Mouse (Mus musculus): ENCODE measurements around the gene Mycbp. TPM values are rescaled to one million over a fixed set of nuclear protein-coding genes. Genes with fewer than 3 reads are reported as not detected.

Gene Mycbp
- 49.4 and 50.2 TPM in 2 replicates for polyA plus RNA-seq (2016; fragmentation: Nextera tagmentation; extraction: Ambion mirVana)

- H3K36me3 ChIP-seq (replicated peaks) = peaks cover 7% of the 10 kb centered on the region
- peak within 1 kb of the TSS; percentile 94 for H3K4me2 ChIP-seq
- H3K9ac ChIP-seq = peak within 1 kb of the TSS; percentile 81
- peak within 1 kb of the TSS; percentile 86 for H3K4me3 ChIP-seq (replicated peaks)
- 1% methylated on average over 41 of the region's 49 CpGs for WGBS
- H3K4me1 ChIP-seq = peaks cover 15% of the 10 kb centered on the region
- H3K27me3 ChIP-seq = no peaks in the 10 kb centered on the region
- H3K9me3 ChIP-seq = no peaks in the 10 kb centered on the region
- H3K27ac ChIP-seq = peak within 1 kb of the TSS; percentile 65
- ATAC-seq (ENCODE audit: low FRiP score) = peak; percentile 100
These were observed at the start of gene Mycbp for GRCm38 (mm10) chr4:123904333-123905125. Mycbp (plus strand) TSS chr4:123904832.

DNA sequence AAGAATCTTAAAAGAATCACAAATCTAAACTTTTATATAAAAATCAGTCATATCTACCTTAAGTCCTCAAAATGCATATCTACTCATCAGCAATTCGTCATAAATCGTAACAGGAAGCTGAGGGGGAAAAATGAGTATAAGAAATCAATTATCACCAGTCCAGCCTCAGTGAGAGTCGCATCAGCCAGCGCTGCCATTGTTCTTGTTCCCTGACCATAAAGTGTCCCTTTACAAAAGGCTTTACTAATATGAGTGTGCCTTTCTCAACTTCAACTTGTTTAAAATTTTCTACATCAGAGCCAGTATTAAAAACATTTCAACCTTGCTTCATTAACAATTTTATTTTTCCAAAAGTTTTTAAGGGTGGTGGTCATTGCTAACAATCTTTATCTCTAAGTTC, 47.7 kb upstream of the Mycbp start:
- H3K27ac ChIP-seq = no peak overlapping the region
- H3K27me3 ChIP-seq = no peaks in the 10 kb centered on the region
- H3K36me3 ChIP-seq (replicated peaks) = no peaks in the 10 kb centered on the region
- ATAC-seq (ENCODE audit: low FRiP score) = no peak
- no peak overlapping the region for H3K9ac ChIP-seq
- no peaks in the 10 kb centered on the region for H3K9me3 ChIP-seq
- no peak overlapping the region for H3K4me2 ChIP-seq
- H3K4me3 ChIP-seq (replicated peaks) = no peak overlapping the region
- H3K4me1 ChIP-seq = no peaks in the 10 kb centered on the region
- WGBS = 66% methylated on average over 4 of the region's 4 CpGs

GRCm38 (mm10) chr4:123858090-123858489, 46.5 kb upstream of the Mycbp start:
- H3K9me3 ChIP-seq = no peaks in the 10 kb centered on the region
- no peak for ATAC-seq (ENCODE audit: low FRiP score)
- no peak overlapping the region for H3K27ac ChIP-seq
- H3K27me3 ChIP-seq = no peaks in the 10 kb centered on the region
- no peaks in the 10 kb centered on the region for H3K4me1 ChIP-seq
- no peak overlapping the region for H3K4me3 ChIP-seq (replicated peaks)
- H3K36me3 ChIP-seq (replicated peaks) = no peaks in the 10 kb centered on the region
- 92% methylated on average over 7 of the region's 7 CpGs for WGBS
- H3K9ac ChIP-seq = no peak overlapping the region
- H3K4me2 ChIP-seq = no peak overlapping the region

GRCm38 (mm10) chr4:123859379-123859778, 45.3 kb upstream of the Mycbp start, which contains the start of gene 4933427I04Rik:
4933427I04Rik (plus strand) TSS chr4:123859679.
- Histone ChIP-seq H3K4me3 (replicated peaks) (no peak within 1 kb of the TSS), H3K36me3 (replicated peaks) (no peaks in the 10 kb centered on the region), H3K9ac (no peak within 1 kb of the TSS), H3K4me2 (no peak within 1 kb of the TSS), H3K9me3 (no peaks in the 10 kb centered on the region), H3K4me1 (no peaks in the 10 kb centered on the region), H3K27ac (no peak within 1 kb of the TSS), H3K27me3 (no peaks in the 10 kb centered on the region)
- WGBS = 81% methylated on average over 3 of the region's 3 CpGs
- no peak for ATAC-seq (ENCODE audit: low FRiP score)

- no peak overlapping the region for H3K4me3 ChIP-seq (replicated peaks)
- no peak overlapping the region for H3K27ac ChIP-seq
- 68% methylated on average over 2 of the region's 2 CpGs for WGBS
- H3K4me1 ChIP-seq = no peaks in the 10 kb centered on the region
- H3K27me3 ChIP-seq = no peaks in the 10 kb centered on the region
- H3K9me3 ChIP-seq = no peaks in the 10 kb centered on the region
- no peak for ATAC-seq (ENCODE audit: low FRiP score)
- H3K4me2 ChIP-seq = no peak overlapping the region
- H3K36me3 ChIP-seq (replicated peaks) = no peaks in the 10 kb centered on the region
- H3K9ac ChIP-seq = no peak overlapping the region
These were observed 44.8 kb upstream of the Mycbp start for GRCm38 (mm10) chr4:123859803-123860202.

DNA sequence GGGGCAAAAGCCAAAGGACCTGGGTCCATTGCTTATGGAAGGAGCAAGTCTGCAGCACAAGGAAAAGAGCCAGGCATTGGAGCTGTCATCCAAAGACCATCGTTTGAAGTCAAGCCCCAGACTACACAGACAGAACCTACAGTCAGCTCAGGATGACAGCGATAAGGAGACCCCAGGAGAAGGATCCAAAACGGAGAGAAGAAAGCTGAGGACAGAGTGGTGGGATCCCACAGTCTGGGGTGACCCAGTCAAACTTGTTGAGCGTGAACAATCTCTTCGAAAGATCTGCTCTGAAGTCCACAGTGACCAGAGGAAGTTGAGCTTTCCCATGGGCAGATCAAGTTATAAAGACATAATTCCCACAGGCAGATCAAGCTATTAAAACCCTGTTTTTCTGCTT, 44.0 kb upstream of the Mycbp start:
- H3K4me3 ChIP-seq (replicated peaks) = no peak overlapping the region
- ATAC-seq (ENCODE audit: low FRiP score) = no peak
- no peaks in the 10 kb centered on the region for H3K27me3 ChIP-seq
- H3K9me3 ChIP-seq = no peaks in the 10 kb centered on the region
- H3K27ac ChIP-seq = no peak overlapping the region
- no peak overlapping the region for H3K9ac ChIP-seq
- no peaks in the 10 kb centered on the region for H3K36me3 ChIP-seq (replicated peaks)
- no peaks in the 10 kb centered on the region for H3K4me1 ChIP-seq
- 82% methylated on average over 5 of the region's 5 CpGs for WGBS
- no peak overlapping the region for H3K4me2 ChIP-seq

- H3K4me1 ChIP-seq = no peaks in the 10 kb centered on the region
- H3K9ac ChIP-seq = no peak overlapping the region
- no peaks in the 10 kb centered on the region for H3K27me3 ChIP-seq
- no peaks in the 10 kb centered on the region for H3K9me3 ChIP-seq
- no peak for ATAC-seq (ENCODE audit: low FRiP score)
- H3K4me2 ChIP-seq = no peak overlapping the region
- H3K27ac ChIP-seq = no peak overlapping the region
- no peak overlapping the region for H3K4me3 ChIP-seq (replicated peaks)
- 92% methylated on average over 5 of the region's 5 CpGs for WGBS
- no peaks in the 10 kb centered on the region for H3K36me3 ChIP-seq (replicated peaks)
These were observed 10.9 kb upstream of the Mycbp start for GRCm38 (mm10) chr4:123893726-123894125.

DNA sequence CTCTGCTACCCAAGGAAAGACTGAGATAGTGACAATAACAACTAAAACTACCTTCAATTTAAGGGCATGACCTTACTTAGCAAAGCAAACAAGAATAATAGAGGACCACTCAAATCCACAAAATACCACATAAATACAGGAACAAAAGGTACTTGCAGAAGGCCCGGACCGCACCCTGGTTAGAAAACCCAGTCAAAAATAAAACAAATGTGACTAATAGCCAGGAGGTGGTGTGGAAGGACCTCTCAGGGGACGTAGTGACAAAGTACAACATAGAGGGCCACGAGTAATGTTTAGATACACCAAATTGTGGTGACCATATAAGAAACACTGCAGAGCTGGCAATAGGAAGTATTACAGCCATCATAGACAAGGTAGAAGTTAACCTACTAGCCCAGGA, 10.3 kb upstream of the Mycbp start:
- Histone ChIP-seq H3K4me2 (no peak overlapping the region), H3K4me1 (no peaks in the 10 kb centered on the region), H3K4me3 (replicated peaks) (no peak overlapping the region), H3K36me3 (replicated peaks) (no peaks in the 10 kb centered on the region), H3K9ac (no peak overlapping the region), H3K27me3 (no peaks in the 10 kb centered on the region), H3K9me3 (no peaks in the 10 kb centered on the region), H3K27ac (no peak overlapping the region)
- 86% methylated on average over 4 of the region's 4 CpGs for WGBS
- ATAC-seq (ENCODE audit: low FRiP score) = no peak

DNA sequence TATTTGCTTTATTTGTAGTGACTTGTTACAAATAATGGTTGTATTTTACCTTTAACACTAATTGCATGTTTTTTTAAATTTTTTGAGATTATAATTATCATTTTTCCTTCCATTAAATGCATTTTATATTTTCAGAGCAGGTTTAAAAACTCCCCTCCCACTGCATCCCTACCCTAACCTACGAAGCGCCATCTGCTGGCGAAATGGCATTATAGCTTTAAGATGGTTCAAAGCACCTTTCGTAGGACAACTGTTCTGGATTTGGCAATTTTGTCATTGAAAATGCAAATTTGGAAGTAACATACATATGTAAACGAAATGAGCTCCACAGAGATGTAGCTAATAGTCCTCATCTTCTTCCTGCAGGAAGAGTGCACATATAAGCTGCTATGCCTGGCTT, 5.9 kb upstream of the Mycbp start:
- Histone ChIP-seq H3K4me2 (no peak overlapping the region), H3K27me3 (no peaks in the 10 kb centered on the region), H3K4me3 (replicated peaks) (no peak overlapping the region), H3K9me3 (no peaks in the 10 kb centered on the region), H3K27ac (no peak overlapping the region), H3K9ac (no peak overlapping the region), H3K36me3 (replicated peaks) (no peaks in the 10 kb centered on the region), H3K4me1 (no peaks in the 10 kb centered on the region)
- 10% methylated on average over 5 of the region's 5 CpGs for WGBS
- no peak for ATAC-seq (ENCODE audit: low FRiP score)

DNA sequence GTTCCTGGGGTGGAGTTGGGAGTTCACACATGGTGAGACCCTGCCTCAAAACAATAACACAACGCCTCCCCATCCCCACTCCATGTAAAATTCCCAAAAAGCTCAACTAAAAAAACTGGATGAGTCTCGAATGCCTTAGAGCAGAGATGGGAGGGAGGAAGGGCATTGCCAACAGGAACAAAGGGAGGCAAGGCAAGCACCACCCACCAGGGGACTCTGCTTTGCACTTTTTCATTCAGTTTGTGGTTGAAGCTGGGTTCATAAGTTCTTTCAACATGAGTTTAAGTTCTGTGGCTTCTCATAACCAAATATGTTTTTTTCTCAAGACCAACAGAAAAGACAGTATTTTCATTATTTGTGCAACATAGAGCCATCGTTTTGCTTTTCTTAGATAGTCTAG, 1.2 kb upstream of the Mycbp start:
- H3K9ac ChIP-seq = no peak overlapping the region
- 0 out of 2 replicates have a peak, but pooled peaks cover 4% of the 10 kb centered on the region for H3K36me3 ChIP-seq (replicated peaks)
- WGBS = 70% methylated on average over 3 of the region's 3 CpGs
- H3K27me3 ChIP-seq = no peaks in the 10 kb centered on the region
- H3K27ac ChIP-seq = no peak overlapping the region
- H3K4me2 ChIP-seq = no peak overlapping the region
- no peak overlapping the region for H3K4me3 ChIP-seq (replicated peaks)
- H3K9me3 ChIP-seq = no peaks in the 10 kb centered on the region
- no peak for ATAC-seq (ENCODE audit: low FRiP score)
- H3K4me1 ChIP-seq = peaks cover 15% of the 10 kb centered on the region

- peak overlapping the region; percentile 86 for H3K4me3 ChIP-seq (replicated peaks)
- peaks cover 15% of the 10 kb centered on the region for H3K4me1 ChIP-seq
- H3K4me2 ChIP-seq = peak overlapping the region; percentile 94
- no peaks in the 10 kb centered on the region for H3K9me3 ChIP-seq
- 1% methylated on average over 53 of the region's 53 CpGs for WGBS
- H3K36me3 ChIP-seq (replicated peaks) = peaks cover 7% of the 10 kb centered on the region
- H3K27me3 ChIP-seq = no peaks in the 10 kb centered on the region
- peak; percentile 75; the same call in 1 of the 2 replicates for ATAC-seq (ENCODE audit: low FRiP score)
- peak overlapping the region; percentile 65 for H3K27ac ChIP-seq
- peak overlapping the region; percentile 81 for H3K9ac ChIP-seq
These were observed 565 bp downstream of the Mycbp start for GRCm38 (mm10) chr4:123905126-123905668.

DNA sequence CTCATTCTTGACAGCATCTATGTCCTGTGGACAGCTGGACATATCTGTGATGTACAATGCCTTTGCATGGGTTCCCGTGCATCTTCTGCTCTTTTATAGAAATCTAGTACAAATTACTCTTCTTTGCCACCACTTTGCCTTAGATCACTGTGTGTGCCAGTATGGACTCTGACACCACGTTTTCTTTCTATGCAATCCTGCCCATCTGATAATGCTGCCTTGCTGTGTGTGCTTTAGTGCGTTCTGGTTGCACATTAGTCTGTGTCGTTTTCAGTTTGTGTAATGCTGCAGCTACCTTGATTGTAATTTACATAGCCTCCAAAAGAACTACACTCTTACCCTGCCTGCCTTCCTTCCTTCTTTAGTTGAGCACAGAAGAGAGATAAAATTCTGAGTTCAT, 6.9 kb downstream of the Mycbp start:
- Histone ChIP-seq H3K36me3 (replicated peaks) (peaks cover 22% of the 10 kb centered on the region), H3K27me3 (no peaks in the 10 kb centered on the region), H3K9ac (no peak overlapping the region), H3K9me3 (no peaks in the 10 kb centered on the region), H3K4me1 (peaks cover 9% of the 10 kb centered on the region), H3K4me2 (no peak overlapping the region), H3K27ac (no peak overlapping the region), H3K4me3 (replicated peaks) (no peak overlapping the region)
- no peak for ATAC-seq (ENCODE audit: low FRiP score)
- 92% methylated on average over 4 of the region's 4 CpGs for WGBS

GRCm38 (mm10) chr4:123912431-123912830, 7.8 kb downstream of the Mycbp start:
- H3K9ac ChIP-seq = no peak overlapping the region
- no peak for ATAC-seq (ENCODE audit: low FRiP score)
- H3K4me1 ChIP-seq = peaks cover 9% of the 10 kb centered on the region
- no peaks in the 10 kb centered on the region for H3K27me3 ChIP-seq
- no peaks in the 10 kb centered on the region for H3K9me3 ChIP-seq
- H3K27ac ChIP-seq = no peak overlapping the region
- peaks cover 22% of the 10 kb centered on the region for H3K36me3 ChIP-seq (replicated peaks)
- 86% methylated on average over 2 of the region's 2 CpGs for WGBS
- no peak overlapping the region for H3K4me3 ChIP-seq (replicated peaks)
- H3K4me2 ChIP-seq = no peak overlapping the region

All from forebrain, embryonic 12.5 days (tissue).